Mouse (Mus musculus): ENCODE measurements at regions not wholly inside any gene's neighbourhood (a gene's known extent, or its start where the extent isn't known, plus 50 kb on each side); places are given as distances from the start of the nearest gene placed in this dataset.

- no peak for DNase-seq (ENCODE audit: low spot score in 2 of 2)
- Histone ChIP-seq H3K4me3 (no peak overlapping the region), H3K27ac (no peak overlapping the region)
- no peak for TF ChIP-seq CTCF (conservative IDR thresholded peaks at IDR 0.05)
Measured at GRCm38 (mm10) chr16:24341736-24342135, 51.6 kb upstream of the Lpp start.

DNA sequence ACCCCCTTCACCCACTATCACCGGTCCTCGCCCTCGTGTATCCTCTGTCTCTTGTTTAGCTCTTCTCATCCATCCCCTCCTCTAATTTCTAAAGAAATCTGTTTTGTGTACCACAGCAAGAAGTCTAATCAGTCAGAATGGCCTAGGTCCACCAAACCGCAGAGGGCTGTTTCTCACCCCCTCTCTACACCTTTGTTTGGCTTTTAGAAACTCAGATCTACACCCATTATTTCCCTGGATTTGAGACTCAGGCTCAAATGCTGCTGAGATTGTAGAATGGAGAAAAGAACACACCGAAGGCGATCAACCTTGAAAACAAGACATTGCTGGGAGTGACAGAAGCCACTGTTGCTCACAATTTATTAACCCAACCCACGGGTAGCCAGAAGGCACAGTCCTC, 52.7 kb upstream of the Lpp start:
- TF ChIP-seq CTCF (conservative IDR thresholded peaks at IDR 0.05), result no peak
- Histone ChIP-seq H3K27ac (no peak overlapping the region), H3K4me3 (no peak overlapping the region)
- no peak for DNase-seq (ENCODE audit: low spot score in 2 of 2)

DNA sequence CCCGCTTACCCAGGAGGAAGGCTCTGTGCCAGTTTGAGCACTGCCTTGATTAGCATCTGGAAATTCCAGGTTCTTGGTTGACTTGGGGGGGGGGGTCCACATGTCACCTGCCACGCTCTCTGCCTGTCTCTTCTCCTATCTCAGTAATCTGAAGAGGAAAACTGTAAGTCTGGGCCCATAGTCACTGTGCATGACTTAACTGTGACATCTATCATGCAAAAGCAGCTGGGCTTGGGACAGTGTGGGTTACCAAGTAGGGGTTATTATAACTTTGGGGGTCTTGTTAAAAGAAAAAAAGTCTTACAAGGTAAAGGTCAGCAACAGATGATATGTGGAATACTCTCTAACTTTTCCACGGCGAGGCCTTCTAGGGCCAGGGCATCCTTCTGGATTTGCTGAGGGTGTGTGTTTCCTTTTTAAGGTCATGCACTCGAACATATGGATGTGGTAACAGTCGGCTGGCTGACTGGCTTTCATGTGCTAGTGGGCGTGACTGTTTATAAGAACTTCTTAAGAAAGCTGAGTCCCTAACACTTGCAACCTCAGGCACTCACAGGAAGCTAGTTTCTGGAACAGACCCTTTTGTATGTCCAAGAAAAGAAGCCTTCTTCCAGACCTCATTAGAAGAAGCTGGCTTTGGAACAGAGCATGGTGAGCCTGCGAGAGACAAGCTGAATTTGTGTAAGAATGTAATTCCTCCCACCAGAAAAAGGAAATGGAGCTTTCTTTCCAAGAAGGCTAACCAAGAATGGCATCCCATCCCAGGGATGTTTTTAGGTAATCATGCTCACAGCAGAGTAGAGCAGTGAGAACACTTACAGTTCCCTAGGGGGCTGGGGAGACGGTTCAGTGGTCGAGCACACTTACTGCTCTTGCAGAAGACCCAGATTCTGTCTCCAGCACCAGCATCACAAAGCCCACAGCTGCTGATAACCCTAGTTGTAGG, 53.7 kb upstream of the Lpp start:
- no peak overlapping the region for H3K4me3 ChIP-seq
- H3K27ac ChIP-seq, result peak overlapping the region; percentile 2; the same call in 1 of the 2 replicates
- DNase-seq (ENCODE audit: low spot score in 2 of 2), result no peak
- no peak for TF ChIP-seq CTCF (conservative IDR thresholded peaks at IDR 0.05)

GRCm38 (mm10) chr16:24338404-24338803, 54.9 kb upstream of the Lpp start:
- Histone ChIP-seq H3K4me3 (no peak overlapping the region), H3K27ac (no peak overlapping the region)
- no peak for TF ChIP-seq CTCF (conservative IDR thresholded peaks at IDR 0.05)
- no peak for DNase-seq (ENCODE audit: low spot score in 2 of 2)

- no peak for DNase-seq (ENCODE audit: low spot score in 2 of 2)
- H3K4me3 ChIP-seq, result no peak overlapping the region
- no peak for TF ChIP-seq CTCF (conservative IDR thresholded peaks at IDR 0.05)
- H3K27ac ChIP-seq, result 0 out of 2 replicates have a peak overlapping the region, but pooled peaks have one; percentile 15
Measured at GRCm38 (mm10) chr16:24334389-24334788, 58.9 kb upstream of the Lpp start.

DNA sequence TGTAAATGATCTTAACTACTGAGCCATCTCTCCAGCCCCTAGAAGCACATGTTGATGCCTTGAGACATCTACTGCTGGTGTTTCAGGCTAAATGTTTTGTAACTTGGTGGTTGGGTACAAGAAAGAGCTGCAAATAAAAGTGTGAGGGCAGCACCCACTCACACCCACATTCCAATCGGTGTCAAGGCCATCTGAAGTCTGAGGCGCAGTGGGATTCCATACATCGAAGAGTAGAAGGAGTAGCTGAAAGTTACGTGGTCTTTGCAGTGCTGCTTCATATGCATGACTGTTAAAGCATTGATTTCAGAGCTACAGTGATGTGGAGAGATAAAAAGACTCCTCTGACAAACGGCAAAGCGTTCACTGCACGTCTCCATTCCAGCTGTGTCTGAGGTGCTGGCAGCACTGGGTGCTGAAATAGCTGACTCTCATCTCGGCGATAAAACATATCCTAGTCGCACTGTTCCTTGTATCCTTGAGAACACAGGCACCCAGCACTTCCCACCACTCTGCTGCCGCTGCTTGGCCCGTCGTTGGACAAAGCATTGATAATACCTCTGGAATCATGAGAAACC, 61.8 kb upstream of the Lpp start:
- H3K4me3 ChIP-seq, result no peak overlapping the region
- TF ChIP-seq CTCF (conservative IDR thresholded peaks at IDR 0.05), result no peak
- DNase-seq (ENCODE audit: low spot score in 2 of 2), result no peak
- no peak overlapping the region for H3K27ac ChIP-seq

DNA sequence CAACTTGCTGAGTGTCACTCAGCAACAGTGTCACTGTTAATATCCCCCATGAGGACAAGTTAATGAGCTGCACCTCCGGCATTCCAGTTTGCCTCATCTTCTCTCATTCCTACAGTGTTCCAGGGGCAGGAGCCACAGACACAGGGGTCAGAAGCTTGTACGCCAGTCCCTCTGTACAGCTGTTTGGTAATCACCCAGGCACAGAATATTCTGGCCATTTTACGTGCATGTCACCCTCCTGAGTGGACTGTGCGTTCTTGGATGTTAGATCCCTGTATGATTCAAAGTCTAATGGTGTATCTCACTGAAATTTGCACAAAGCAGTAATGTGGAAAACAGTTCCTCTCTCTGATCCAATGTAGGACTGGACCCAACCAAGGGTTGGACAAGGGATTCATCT, 66.7 kb upstream of the Lpp start:
- TF ChIP-seq CTCF (conservative IDR thresholded peaks at IDR 0.05), result no peak
- H3K27ac ChIP-seq, result peak overlapping the region; percentile 50
- no peak for DNase-seq (ENCODE audit: low spot score in 2 of 2)
- no peak overlapping the region for H3K4me3 ChIP-seq

DNA sequence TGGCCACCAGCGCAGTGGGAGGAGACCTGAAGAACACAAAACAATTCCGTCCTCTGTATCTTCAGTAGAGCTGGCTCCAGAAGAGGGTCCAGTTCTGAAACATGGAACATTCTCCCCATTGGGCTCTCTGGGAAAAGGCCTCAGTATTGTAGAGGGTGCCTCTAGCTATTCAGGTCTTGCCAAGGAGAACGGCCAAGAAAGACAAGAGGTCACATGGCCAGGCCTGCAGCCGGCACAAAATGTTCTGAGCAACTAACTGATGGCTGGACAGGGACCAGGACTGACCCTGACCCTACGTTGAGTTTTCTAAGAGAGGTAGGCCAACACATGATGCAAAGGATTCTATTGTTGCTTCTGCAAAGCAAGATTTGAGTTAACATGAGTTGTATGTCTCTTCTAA, 67.3 kb upstream of the Lpp start:
- Histone ChIP-seq H3K27ac (peak overlapping the region; percentile 50), H3K4me3 (no peak overlapping the region)
- no peak for TF ChIP-seq CTCF (conservative IDR thresholded peaks at IDR 0.05)
- peak; percentile 35 to 41 for DNase-seq (ENCODE audit: low spot score in 2 of 2)

GRCm38 (mm10) chr16:24324917-24325316, 68.4 kb upstream of the Lpp start:
- H3K27ac ChIP-seq, result 0 out of 2 replicates have a peak overlapping the region, but pooled peaks have one; percentile 59
- TF ChIP-seq CTCF (conservative IDR thresholded peaks at IDR 0.05), result no peak
- DNase-seq (ENCODE audit: low spot score in 2 of 2), result no peak
- H3K4me3 ChIP-seq, result no peak overlapping the region

- TF ChIP-seq CTCF (conservative IDR thresholded peaks at IDR 0.05), result no peak
Measured at GRCm38 (mm10) chr16:24318723-24319437, 74.4 kb upstream of the Lpp start.

GRCm38 (mm10) chr16:24313544-24314326, 79.6 kb upstream of the Lpp start:
- no peak overlapping the region for H3K27ac ChIP-seq
- no peak overlapping the region for H3K4me3 ChIP-seq
- TF ChIP-seq CTCF (conservative IDR thresholded peaks at IDR 0.05), result no peak

More at GRCm38 (mm10) chr16:24318723-24319437, 74.4 kb upstream of the Lpp start:
- no peak overlapping the region for H3K4me3 ChIP-seq
- no peak overlapping the region for H3K27ac ChIP-seq
- DNase-seq (ENCODE audit: low spot score in 2 of 2), result no peak

GRCm38 (mm10) chr16:24305391-24305790, 87.9 kb upstream of the Lpp start:
- Histone ChIP-seq H3K4me3 (no peak overlapping the region), H3K27ac (no peak overlapping the region)
- TF ChIP-seq CTCF (conservative IDR thresholded peaks at IDR 0.05), result no peak
- DNase-seq (ENCODE audit: low spot score in 2 of 2), result no peak

More at GRCm38 (mm10) chr16:24313544-24314326, 79.6 kb upstream of the Lpp start:
- no peak for DNase-seq (ENCODE audit: low spot score in 2 of 2)

Data from layer of hippocampus, adult 2 months (tissue).